8 mouse cellular contexts compared by ENCODE assay signal in genomic region chr9:58248746-58249413, GRCm38 (mm10). TPM values are rescaled to one million over a fixed set of nuclear protein-coding genes. Genes with fewer than 3 reads are reported as not detected.
DNase-seq lines count a peak whose midpoint lies in the region; ATAC-seq and TF ChIP-seq lines count a peak whose summit lies in the region.

No protein-coding gene starts in this region.

- TF ChIP-seq POLR2A in limb, embryonic 14.5 days (IDR thresholded peaks at IDR 0.05; ENCODE audit: borderline replicate concordance, extremely low read depth, insufficient read depth, insufficient read length): no peak

- no peaks in the 10 kb centered on the region for H3K9me3 ChIP-seq in forebrain, embryonic 10.5 days
- no peaks in the 10 kb centered on the region for H3K9me3 ChIP-seq in limb, embryonic 14.5 days (ENCODE audit: control insufficient read depth, low read length)
- H3K9me3 ChIP-seq in stomach, embryonic 16.5 days (replicated peaks; ENCODE audit: control insufficient read depth, low read length): no peaks in the 10 kb centered on the region

- WGBS in forebrain, embryonic 10.5 days: 53% methylated on average over 7 of the region's 7 CpGs
- WGBS in limb, embryonic 14.5 days: 37% methylated on average over 7 of the region's 7 CpGs
- 28% methylated on average over 7 of the region's 7 CpGs for WGBS in stomach, embryonic 16.5 days

- H3K9ac ChIP-seq in limb, embryonic 14.5 days (ENCODE audit: low read depth, low read length, severe bottlenecking): peak overlapping the region; percentile 70
- H3K9ac ChIP-seq in stomach, embryonic 16.5 days (ENCODE audit: low read length): peak overlapping the region; percentile 80

- peak overlapping the region; percentile 88 for H3K27ac ChIP-seq in forebrain, embryonic 10.5 days
- peak overlapping the region; percentile 91; the same call in 1 of the 2 replicates for H3K27ac ChIP-seq in limb, embryonic 14.5 days (replicated peaks; ENCODE audit: low read depth, low read length)
- peak overlapping the region; percentile 93 for H3K27ac ChIP-seq in stomach, embryonic 16.5 days (ENCODE audit: low read length)

- H3K4me2 ChIP-seq in limb, embryonic 14.5 days (replicated peaks; ENCODE audit: low read depth, low read length, severe bottlenecking): peak overlapping the region; percentile 81
- H3K4me2 ChIP-seq in stomach, embryonic 16.5 days (ENCODE audit: low read depth, low read length): peak overlapping the region; percentile 66

- no peak for ATAC-seq in limb, embryonic 14.5 days (ENCODE audit: low FRiP score, low read depth)
- no peak for ATAC-seq in stomach, embryonic 16.5 days (ENCODE audit: insufficient read depth, low FRiP score)
- no peak for ATAC-seq in CD4-positive, CD25-positive, alpha-beta regulatory T cell, adult 4 months

- peaks cover 52% of the 10 kb centered on the region for H3K4me1 ChIP-seq in forebrain, embryonic 10.5 days
- peaks cover 27% of the 10 kb centered on the region for H3K4me1 ChIP-seq in limb, embryonic 14.5 days (ENCODE audit: control insufficient read depth, insufficient read depth, low read length)
- peaks cover 41% of the 10 kb centered on the region for H3K4me1 ChIP-seq in stomach, embryonic 16.5 days (ENCODE audit: control insufficient read depth, insufficient read depth, low read length)

- no peaks in the 10 kb centered on the region for H3K27me3 ChIP-seq in forebrain, embryonic 10.5 days (ENCODE audit: poor library complexity, severe bottlenecking)
- H3K27me3 ChIP-seq in limb, embryonic 14.5 days (ENCODE audit: control insufficient read depth, insufficient read depth, low read length): no peaks in the 10 kb centered on the region
- H3K27me3 ChIP-seq in stomach, embryonic 16.5 days (ENCODE audit: control insufficient read depth, insufficient read depth, low read length): no peaks in the 10 kb centered on the region

- H3K4me3 ChIP-seq in forebrain, embryonic 10.5 days: peak overlapping the region; percentile 60
- peak overlapping the region; percentile 56 for H3K4me3 ChIP-seq in limb, embryonic 14.5 days (replicated peaks; ENCODE audit: low read length)
- H3K4me3 ChIP-seq in stomach, embryonic 16.5 days (replicated peaks; ENCODE audit: low read length): peak overlapping the region; percentile 59

- DNase-seq in spleen, adult 12 weeks (ENCODE audit: low spot score): peak; percentile 20
- no peak for DNase-seq in spleen, postnatal 4 days (ENCODE audit: low spot score in 2 of 2)
- DNase-seq in forebrain, embryonic 10.5 days (ENCODE audit: extremely low spot score, low spot score): no peak
- no peak for DNase-seq in limb, embryonic 14.5 days (ENCODE audit: low spot score)
- no peak for DNase-seq in thymus, postnatal 25 days
- no peak for DNase-seq in cerebellum, postnatal 4 days (ENCODE audit: low spot score in 2 of 2)

- peaks cover 9% of the 10 kb centered on the region; the same call in 1 of the 2 replicates for H3K36me3 ChIP-seq in forebrain, embryonic 10.5 days (replicated peaks)
- peaks cover 4% of the 10 kb centered on the region for H3K36me3 ChIP-seq in limb, embryonic 14.5 days (ENCODE audit: control insufficient read depth, insufficient read depth, low read length)
- H3K36me3 ChIP-seq in stomach, embryonic 16.5 days (ENCODE audit: control insufficient read depth, insufficient read depth, low read length): no peaks in the 10 kb centered on the region

RNA-seq across cellular contexts. Expression of gene Pml, which starts 0.7 kb away (rescaled TPM):
- polyA plus RNA-seq in forebrain, embryonic 10.5 days (2016; fragmentation: Nextera tagmentation; extraction: Ambion mirVana): 13.7 and 14.4 TPM in 2 replicates
- 22.4 and 24.8 TPM in 2 replicates for polyA plus RNA-seq in limb, embryonic 14.5 days (2012; rRNA removed)
- 15.4 and 18.4 TPM in 2 replicates for polyA plus RNA-seq in limb, embryonic 14.5 days (2014; fragmentation: Nextera tagmentation; extraction: Ambion mirVana)
- polyA plus RNA-seq in stomach, embryonic 16.5 days (2015; fragmentation: Nextera tagmentation; extraction: Ambion mirVana): 17.9 and 19.0 TPM in 2 replicates
- 10 to 100 TPM; 45.9 to 77.9 TPM for polyA plus RNA-seq in CD4-positive, CD25-positive, alpha-beta regulatory T cell, adult 4 months (2017; shearing (Covaris generic))

RNA-seq across cellular contexts. Expression of gene Stoml1, which starts 4.1 kb away (rescaled TPM):
- polyA plus RNA-seq in forebrain, embryonic 10.5 days (2016; fragmentation: Nextera tagmentation; extraction: Ambion mirVana): 24.8 and 28.8 TPM in 2 replicates
- 47.2 and 57.5 TPM in 2 replicates for polyA plus RNA-seq in limb, embryonic 14.5 days (2012; rRNA removed)
- 28.7 and 30.4 TPM in 2 replicates for polyA plus RNA-seq in limb, embryonic 14.5 days (2014; fragmentation: Nextera tagmentation; extraction: Ambion mirVana)
- 23.7 and 26.0 TPM in 2 replicates for polyA plus RNA-seq in stomach, embryonic 16.5 days (2015; fragmentation: Nextera tagmentation; extraction: Ambion mirVana)
- polyA plus RNA-seq in CD4-positive, CD25-positive, alpha-beta regulatory T cell, adult 4 months (2017; shearing (Covaris generic)): 10 to 100 TPM; 26.0 to 83.0 TPM

RNA-seq across cellular contexts. Expression of gene Islr2, which starts 44.8 kb away (rescaled TPM):
- polyA plus RNA-seq in forebrain, embryonic 10.5 days (2016; fragmentation: Nextera tagmentation; extraction: Ambion mirVana): 2.2 and 3.6 TPM in 2 replicates
- polyA plus RNA-seq in limb, embryonic 14.5 days (2012; rRNA removed): 12.2 and 24.8 TPM in 2 replicates
- 1.7 and 2.7 TPM in 2 replicates for polyA plus RNA-seq in limb, embryonic 14.5 days (2014; fragmentation: Nextera tagmentation; extraction: Ambion mirVana)
- 1.3 TPM in 2 replicates for polyA plus RNA-seq in stomach, embryonic 16.5 days (2015; fragmentation: Nextera tagmentation; extraction: Ambion mirVana)
- not detected for polyA plus RNA-seq in CD4-positive, CD25-positive, alpha-beta regulatory T cell, adult 4 months (2017; shearing (Covaris generic))

RNA-seq across cellular contexts. Expression of gene Islr, which starts 44.8 kb away (rescaled TPM):
- polyA plus RNA-seq in forebrain, embryonic 10.5 days (2016; fragmentation: Nextera tagmentation; extraction: Ambion mirVana): 4.0 and 4.6 TPM in 2 replicates
- polyA plus RNA-seq in limb, embryonic 14.5 days (2012; rRNA removed): 493 and 711 TPM in 2 replicates
- polyA plus RNA-seq in limb, embryonic 14.5 days (2014; fragmentation: Nextera tagmentation; extraction: Ambion mirVana): 143 and 153 TPM in 2 replicates
- polyA plus RNA-seq in stomach, embryonic 16.5 days (2015; fragmentation: Nextera tagmentation; extraction: Ambion mirVana): 120 and 128 TPM in 2 replicates
- polyA plus RNA-seq in CD4-positive, CD25-positive, alpha-beta regulatory T cell, adult 4 months (2017; shearing (Covaris generic)): 1 to 10 TPM in 1 of 2 experiments, under 1 TPM in 1; 0.77 to 1.2 TPM
